Mouse (Mus musculus) megakaryocyte, embryonic 14.5 days (primary cell): ENCODE measurements at regions not wholly inside any gene's neighbourhood (a gene's known extent, or its start where the extent isn't known, plus 50 kb on each side); places are given as distances from the start of the nearest gene placed in this dataset.

ENCODE experiments used
- FLI1 ChIP-seq: IDR thresholded peaks from 2 replicates; pipeline ENCODE4 v1.6.1; 2012; ENCODE audit warnings: low read length, inconsistent platforms, mixed read lengths
- GATA1 ChIP-seq: IDR thresholded peaks from 3 replicates; pipeline ENCODE4 v1.6.1; 2012; ENCODE audit warnings: mixed read lengths, low read length, inconsistent platforms, borderline replicate concordance

DNA sequence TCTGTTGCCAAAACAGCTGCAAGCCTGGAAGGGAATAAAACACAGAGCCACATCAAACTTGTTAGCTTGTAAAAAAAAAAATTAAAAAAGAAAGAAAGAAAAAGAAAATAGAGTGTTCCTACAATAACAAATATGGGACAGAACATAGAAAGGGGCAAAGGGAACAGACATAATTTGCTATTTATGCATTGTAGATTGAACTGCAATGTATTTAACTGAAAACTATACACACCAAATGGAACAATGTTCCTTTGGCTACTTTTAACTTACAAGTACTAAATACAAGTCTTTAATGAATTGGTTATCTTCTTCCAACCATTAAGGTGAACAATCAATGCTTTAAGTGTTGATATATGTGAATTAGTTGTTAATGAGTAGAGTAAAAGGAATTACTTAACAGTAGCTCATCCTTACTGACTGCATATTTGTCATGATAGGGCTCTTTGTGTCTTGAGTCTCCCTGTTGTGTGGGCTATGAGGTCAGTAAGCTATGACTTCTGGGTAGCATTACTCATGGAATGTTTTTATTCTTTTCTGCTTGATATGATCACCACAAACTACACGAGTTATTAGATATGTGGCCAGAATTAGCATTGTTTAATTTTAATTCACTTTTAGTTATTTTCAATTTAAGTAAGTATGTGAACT, 597.0 kb upstream of the Megf9 start:
- TF ChIP-seq GATA1 (no peak), FLI1 (no peak)
